Mouse (Mus musculus) olfactory bulb, adult 2 months (tissue): ENCODE results near the gene Prnd. TPM values are rescaled to one million over a fixed set of nuclear protein-coding genes. Genes with fewer than 3 reads are reported as not detected.

Experiments
- H3K27ac ChIP-seq: fragments of 200-500 bp; 2 replicates; pipeline ENCODE4 v1.5.1; 2012; ENCODE audit warnings: low read depth, low read length; ENCODE audit not compliant: insufficient read depth
- H3K4me1 ChIP-seq: fragments of 200-500 bp; 2 replicates; pipeline ENCODE4 v1.6.1; 2012; ENCODE audit warnings: low read length; ENCODE audit not compliant: control insufficient read depth, insufficient read depth
- H3K4me3 ChIP-seq: fragments of 200-500 bp; 2 replicates; pipeline ENCODE4 v1.5.1; 2012; ENCODE audit warnings: mild to moderate bottlenecking, low read depth, low read length, moderate library complexity; ENCODE audit not compliant: insufficient read depth
- CTCF ChIP-seq: fragments of 200-500 bp; IDR thresholded peaks from 2 replicates; pipeline ENCODE4 v1.5.1; 2012; ENCODE audit warnings: low read depth, mild to moderate bottlenecking, low read length, moderate library complexity; ENCODE audit not compliant: insufficient read depth
- POLR2A ChIP-seq: fragments of 200-500 bp; IDR thresholded peaks from 2 replicates; pipeline ENCODE4 v1.6.1; 2012; ENCODE audit warnings: mild to moderate bottlenecking, low read depth, low read length, moderate library complexity; ENCODE audit not compliant: insufficient read depth
- WGBS: fragments of 180-500 bp; shearing (Covaris S2); methylation state at CpG from one replicate; pipeline ENCODE4 v1.1.7; 2018; 5-methylcytosine and 5-hydroxymethylcytosine counted together
- polyA plus RNA-seq: library from polyadenylated mRNA; stranded (reverse); fragments of >200 nt; gene quantifications from 2 replicates; pipeline ENCODE4 v1.2.4, GENCODE M21; 2012; ENCODE audit warnings: low replicate concordance; ENCODE audit not compliant: missing spikeins, insufficient read depth, insufficient read length

Gene Prnd
- polyA plus RNA-seq, 1 experiment, result not detected

- Histone ChIP-seq H3K4me1 (peaks cover 7% of the 10 kb centered on the region; the same call in 1 of the 2 replicates), H3K27ac (no peak overlapping the region), H3K4me3 (no peak overlapping the region)
- TF ChIP-seq POLR2A, result no peak
- no peak for TF ChIP-seq CTCF
- WGBS, result 92% methylated on average over 13 of the region's 13 CpGs
These were observed 51.2 kb downstream of the Prnd start for GRCm38 (mm10) chr2:132001696-132002334.

GRCm38 (mm10) chr2:132003916-132004315, 53.3 kb downstream of the Prnd start:
- WGBS, result 71% methylated on average over 5 of the region's 5 CpGs
- Histone ChIP-seq H3K27ac (no peak overlapping the region), H3K4me3 (no peak overlapping the region), H3K4me1 (peaks cover 7% of the 10 kb centered on the region; the same call in 1 of the 2 replicates)
- TF ChIP-seq CTCF, result no peak
- TF ChIP-seq POLR2A, result no peak

GRCm38 (mm10) chr2:132004495-132005136, 54.0 kb downstream of the Prnd start:
- H3K4me3 ChIP-seq, result no peak overlapping the region
- no peak for TF ChIP-seq POLR2A
- TF ChIP-seq CTCF, result no peak
- H3K27ac ChIP-seq, result no peak overlapping the region
- H3K4me1 ChIP-seq, result peaks cover 7% of the 10 kb centered on the region; the same call in 1 of the 2 replicates
- 94% methylated on average over 9 of the region's 9 CpGs for WGBS

GRCm38 (mm10) chr2:132005445-132005844, 54.8 kb downstream of the Prnd start:
- Histone ChIP-seq H3K4me3 (no peak overlapping the region), H3K4me1 (peaks cover 4% of the 10 kb centered on the region; the same call in 1 of the 2 replicates), H3K27ac (no peak overlapping the region)
- TF ChIP-seq CTCF (no peak), POLR2A (no peak)
- 88% methylated on average over 4 of the region's 4 CpGs for WGBS

Other genes starting within 250 kb of the Prnd start
- gene Erv3, start 91.1 kb upstream of the Prnd start, polyA plus RNA-seq, result not detected in 2 replicates
- gene Prnp, start 40.9 kb upstream of the Prnd start, polyA plus RNA-seq, result 140 TPM in 1 of 2 replicates, not detected in the other
- gene Prn, start 40.9 kb upstream of the Prnd start, polyA plus RNA-seq, result not detected in 2 replicates
- not detected in 2 replicates for gene Rassf2, start 79.4 kb downstream of the Prnd start, polyA plus RNA-seq
- gene Slc23a2, start 194.2 kb downstream of the Prnd start, polyA plus RNA-seq, result not detected in 2 replicates